Mouse (Mus musculus): ENCODE measurements around the gene Ttc27. TPM values are rescaled to one million over a fixed set of nuclear protein-coding genes. Genes with fewer than 3 reads are reported as not detected.
A peak's percentile ranks its signal among the peaks of the same experiment; 100 is the strongest.

Ttc27 gene
- polyA plus RNA-seq, 1 experiment from 2014 or later: 20.9 TPM

- Histone ChIP-seq H3K4me1 (replicated peaks; ENCODE audit: insufficient read depth, low read length) (no peaks in the 10 kb centered on the region), H3K27ac (no peak overlapping the region), H3K9ac (ENCODE audit: low read depth, low read length) (no peak overlapping the region), H3K4me2 (ENCODE audit: low read length) (no peak overlapping the region), H3K4me3 (replicated peaks; ENCODE audit: low read depth, low read length) (no peak overlapping the region), H3K9me3 (replicated peaks; ENCODE audit: low read length) (no peaks in the 10 kb centered on the region), H3K36me3 (ENCODE audit: insufficient read depth, low read length) (0 out of 2 replicates have a peak, but pooled peaks cover 4% of the 10 kb centered on the region), H3K27me3 (ENCODE audit: insufficient read depth, low read length) (no peaks in the 10 kb centered on the region)
- 64% methylated on average over 17 of the region's 17 CpGs for WGBS
- no peak for TF ChIP-seq CTCF (IDR thresholded peaks at IDR 0.05; ENCODE audit: low read depth)
- DNase-seq (ENCODE audit: low spot score): no peak
- no peak for ATAC-seq (replicated peaks; ENCODE audit: low FRiP score, low read depth)
These were observed 142.9 kb downstream of the Ttc27 start for GRCm38 (mm10) chr17:74860180-74860993.

GRCm38 (mm10) chr17:74863845-74864244 lies 146.3 kb downstream of the Ttc27 start:
- Histone ChIP-seq H3K27me3 (ENCODE audit: insufficient read depth, low read length) (no peaks in the 10 kb centered on the region), H3K4me2 (ENCODE audit: low read length) (no peak overlapping the region), H3K9ac (ENCODE audit: low read depth, low read length) (no peak overlapping the region), H3K9me3 (replicated peaks; ENCODE audit: low read length) (no peaks in the 10 kb centered on the region), H3K27ac (no peak overlapping the region), H3K4me1 (replicated peaks; ENCODE audit: insufficient read depth, low read length) (peaks cover 23% of the 10 kb centered on the region), H3K36me3 (ENCODE audit: insufficient read depth, low read length) (0 out of 2 replicates have a peak, but pooled peaks cover 4% of the 10 kb centered on the region), H3K4me3 (replicated peaks; ENCODE audit: low read depth, low read length) (no peak overlapping the region)
- no peak for DNase-seq (ENCODE audit: low spot score)
- 89% methylated on average over 5 of the region's 5 CpGs for WGBS
- ATAC-seq (replicated peaks; ENCODE audit: low FRiP score, low read depth): no peak
- TF ChIP-seq CTCF (IDR thresholded peaks at IDR 0.05; ENCODE audit: low read depth): no peak

GRCm38 (mm10) chr17:74864790-74865548 lies 147.4 kb downstream of the Ttc27 start:
- ATAC-seq (replicated peaks; ENCODE audit: low FRiP score, low read depth): no peak
- TF ChIP-seq CTCF (IDR thresholded peaks at IDR 0.05; ENCODE audit: low read depth): no peak
- H3K9ac ChIP-seq (ENCODE audit: low read depth, low read length): no peak overlapping the region

GRCm38 (mm10) chr17:74865694-74866564 lies 148.4 kb downstream of the Ttc27 start:
- peak overlapping the region; percentile 72 for H3K27ac ChIP-seq
- peaks cover 34% of the 10 kb centered on the region for H3K4me1 ChIP-seq (replicated peaks; ENCODE audit: insufficient read depth, low read length)
- peak overlapping the region; percentile 23; the same call in 1 of the 2 replicates for H3K4me2 ChIP-seq (ENCODE audit: low read length)
- 61% methylated on average over 16 of the region's 16 CpGs for WGBS
- no peaks in the 10 kb centered on the region for H3K9me3 ChIP-seq (replicated peaks; ENCODE audit: low read length)
- ATAC-seq (replicated peaks; ENCODE audit: low FRiP score, low read depth): no peak
- no peak for TF ChIP-seq CTCF (IDR thresholded peaks at IDR 0.05; ENCODE audit: low read depth)
- no peak overlapping the region for H3K9ac ChIP-seq (ENCODE audit: low read depth, low read length)
- H3K36me3 ChIP-seq (ENCODE audit: insufficient read depth, low read length): 0 out of 2 replicates have a peak, but pooled peaks cover 4% of the 10 kb centered on the region
- no peak overlapping the region for H3K4me3 ChIP-seq (replicated peaks; ENCODE audit: low read depth, low read length)
- H3K27me3 ChIP-seq (ENCODE audit: insufficient read depth, low read length): no peaks in the 10 kb centered on the region
- no peak for DNase-seq (ENCODE audit: low spot score)

More at GRCm38 (mm10) chr17:74864790-74865548, 147.4 kb downstream of the Ttc27 start:
- H3K4me2 ChIP-seq (ENCODE audit: low read length): no peak overlapping the region
- no peak for DNase-seq (ENCODE audit: low spot score)
- H3K36me3 ChIP-seq (ENCODE audit: insufficient read depth, low read length): 0 out of 2 replicates have a peak, but pooled peaks cover 4% of the 10 kb centered on the region
- peaks cover 32% of the 10 kb centered on the region for H3K4me1 ChIP-seq (replicated peaks; ENCODE audit: insufficient read depth, low read length)
- no peak overlapping the region for H3K27ac ChIP-seq
- no peaks in the 10 kb centered on the region for H3K9me3 ChIP-seq (replicated peaks; ENCODE audit: low read length)
- 85% methylated on average over 10 of the region's 10 CpGs for whole genome bisulfite sequencing
- H3K27me3 ChIP-seq (ENCODE audit: insufficient read depth, low read length): no peaks in the 10 kb centered on the region
- no peak overlapping the region for H3K4me3 ChIP-seq (replicated peaks; ENCODE audit: low read depth, low read length)

- Histone ChIP-seq H3K9me3 (replicated peaks; ENCODE audit: low read length) (no peaks in the 10 kb centered on the region), H3K27me3 (ENCODE audit: insufficient read depth, low read length) (no peaks in the 10 kb centered on the region), H3K36me3 (ENCODE audit: insufficient read depth, low read length) (0 out of 2 replicates have a peak, but pooled peaks cover 4% of the 10 kb centered on the region), H3K4me3 (replicated peaks; ENCODE audit: low read depth, low read length) (no peak overlapping the region), H3K9ac (ENCODE audit: low read depth, low read length) (no peak overlapping the region), H3K4me2 (ENCODE audit: low read length) (peak overlapping the region; percentile 23), H3K4me1 (replicated peaks; ENCODE audit: insufficient read depth, low read length) (peaks cover 34% of the 10 kb centered on the region), H3K27ac (peak overlapping the region; percentile 72)
- 7% methylated on average over 11 of the region's 11 CpGs for WGBS
- no peak for TF ChIP-seq CTCF (IDR thresholded peaks at IDR 0.05; ENCODE audit: low read depth)
- DNase-seq (ENCODE audit: low spot score) (peak; percentile 83), ATAC-seq (replicated peaks; ENCODE audit: low FRiP score, low read depth) (peak; percentile 52)
These were observed 149.3 kb downstream of the Ttc27 start for GRCm38 (mm10) chr17:74866565-74867507.
